Mouse (Mus musculus) intestine, postnatal 0 days (tissue): ENCODE measurements around the gene Shisa9. TPM values are rescaled to one million over a fixed set of nuclear protein-coding genes. Genes with fewer than 3 reads are reported as not detected.

Experiments used
- ATAC-seq: fragments of 200-750 bp; cut with Nextera tagmentation; 2 replicates; pipeline ENCODE4 v1.8.0; 2017; ENCODE audit warnings: mild to moderate bottlenecking, moderate TSS enrichment, moderate library complexity
- H3K27ac ChIP-seq: fragments of 300-500 bp; sonication (generic); 2 replicates; pipeline ENCODE4 v1.5.1; 2014; ENCODE audit warnings: mild to moderate bottlenecking, low read depth, low read length, moderate library complexity
- H3K27me3 ChIP-seq: fragments of 300-500 bp; sonication (generic); replicated peaks from 2 replicates; pipeline ENCODE4 v1.6.1; 2014; ENCODE audit warnings: low read length, mixed read lengths; ENCODE audit not compliant: control insufficient read depth, insufficient read depth
- H3K36me3 ChIP-seq: fragments of 300-500 bp; sonication (generic); 2 replicates; pipeline ENCODE4 v1.6.1; 2014; ENCODE audit warnings: mild to moderate bottlenecking, moderate library complexity; ENCODE audit not compliant: control insufficient read depth, insufficient read depth
- H3K4me1 ChIP-seq: fragments of 300-500 bp; sonication (generic); replicated peaks from 2 replicates; pipeline ENCODE4 v1.6.1; 2014; ENCODE audit warnings: antibody characterized with exemption, low read length, mixed read lengths; ENCODE audit not compliant: control insufficient read depth, insufficient read depth
- H3K4me2 ChIP-seq: fragments of 300-500 bp; sonication (generic); replicated peaks from 2 replicates; pipeline ENCODE4 v1.6.1; 2014; ENCODE audit warnings: low read depth, mild to moderate bottlenecking, moderate library complexity
- H3K4me3 ChIP-seq: fragments of 300-500 bp; sonication (generic); 2 replicates; pipeline ENCODE4 v1.5.1; 2014; ENCODE audit warnings: low read depth, low read length
- H3K9ac ChIP-seq: fragments of 300-500 bp; sonication (generic); 2 replicates; pipeline ENCODE4 v1.6.1; 2014; ENCODE audit warnings: mild to moderate bottlenecking, low read depth, low read length
- H3K9me3 ChIP-seq: fragments of 300-500 bp; sonication (generic); 2 replicates; pipeline ENCODE4 v1.6.1; 2016; ENCODE audit warnings: mixed run types; ENCODE audit not compliant: control insufficient read depth
- CTCF ChIP-seq: sonication (generic); IDR thresholded peaks from 2 replicates; pipeline ENCODE4 v1.5.1; 2016; ENCODE audit warnings: low read depth, mild to moderate bottlenecking, control low read depth, antibody characterized with exemption, moderate library complexity
- WGBS: fragments of 180-500 bp; shearing (Covaris S2); extraction: QIAGEN DNeasy Blood & Tissue Kit; methylation state at CpG from one replicate; pipeline ENCODE4 v1.1.7; 2014; 5-methylcytosine and 5-hydroxymethylcytosine counted together
- polyA plus RNA-seq: library from polyadenylated mRNA; unstranded; fragments of >200 nt; fragmentation: Nextera tagmentation; extraction: Ambion mirVana; gene quantifications from 2 replicates; pipeline ENCODE4 v1.2.1, GENCODE M21; 2015

Shisa9 gene
- polyA plus RNA-seq, 1 experiment from 2014 or later, result 0.37 TPM

- no peak overlapping the region for H3K9ac ChIP-seq
- no peaks in the 10 kb centered on the region for H3K27me3 ChIP-seq
- no peak overlapping the region for H3K4me3 ChIP-seq
- no peaks in the 10 kb centered on the region for H3K36me3 ChIP-seq
- no peak overlapping the region for H3K4me2 ChIP-seq
- no peak for ATAC-seq
- WGBS, result 82% methylated on average over 2 of the region's 2 CpGs
- TF ChIP-seq CTCF, result no peak
- no peaks in the 10 kb centered on the region for H3K4me1 ChIP-seq
- no peaks in the 10 kb centered on the region for H3K9me3 ChIP-seq
- no peak overlapping the region for H3K27ac ChIP-seq
Observed at GRCm38 (mm10) chr16:12034868-12035267, 51.0 kb downstream of the Shisa9 start.

- Histone ChIP-seq H3K9ac (no peak overlapping the region), H3K9me3 (no peaks in the 10 kb centered on the region), H3K4me1 (no peaks in the 10 kb centered on the region), H3K4me3 (no peak overlapping the region), H3K4me2 (no peak overlapping the region), H3K36me3 (no peaks in the 10 kb centered on the region), H3K27me3 (no peaks in the 10 kb centered on the region), H3K27ac (no peak overlapping the region)
- 48% methylated on average over 3 of the region's 3 CpGs for WGBS
- no peak for TF ChIP-seq CTCF
- no peak for ATAC-seq
Observed at GRCm38 (mm10) chr16:12035626-12036025, 51.7 kb downstream of the Shisa9 start.

- H3K27me3 ChIP-seq, result no peaks in the 10 kb centered on the region
- ATAC-seq, result no peak
- no peaks in the 10 kb centered on the region for H3K9me3 ChIP-seq
- H3K9ac ChIP-seq, result no peak overlapping the region
- TF ChIP-seq CTCF, result no peak
- H3K36me3 ChIP-seq, result no peaks in the 10 kb centered on the region
- H3K4me3 ChIP-seq, result no peak overlapping the region
- H3K27ac ChIP-seq, result no peak overlapping the region
- H3K4me1 ChIP-seq, result no peaks in the 10 kb centered on the region
- no peak overlapping the region for H3K4me2 ChIP-seq
- 57% methylated on average over 5 of the region's 5 CpGs for WGBS
Observed at GRCm38 (mm10) chr16:12040935-12041334, 57.0 kb downstream of the Shisa9 start.

DNA sequence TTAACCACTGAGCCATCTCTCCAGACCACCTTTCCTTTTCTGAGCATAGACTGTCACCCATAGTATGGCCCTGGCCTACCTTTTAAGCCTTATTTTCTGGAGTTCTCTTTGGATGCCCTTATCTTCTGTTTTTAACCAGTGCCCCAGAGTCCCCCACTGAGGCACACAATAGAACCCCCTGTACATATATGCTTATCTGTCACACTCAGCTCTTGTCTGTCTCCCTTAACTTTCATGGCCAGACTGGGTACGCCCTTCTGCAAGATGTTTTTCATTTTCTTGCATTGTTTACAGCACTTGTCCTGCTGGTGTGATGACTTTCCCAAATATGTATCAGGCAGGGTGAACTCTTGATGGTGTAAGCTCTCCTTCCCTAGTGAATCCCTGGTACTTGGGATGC lies 68.1 kb downstream of the Shisa9 start:
- H3K27ac ChIP-seq, result no peak overlapping the region
- H3K9ac ChIP-seq, result no peak overlapping the region
- no peak overlapping the region for H3K4me3 ChIP-seq
- no peaks in the 10 kb centered on the region for H3K36me3 ChIP-seq
- H3K27me3 ChIP-seq, result no peaks in the 10 kb centered on the region
- no peaks in the 10 kb centered on the region for H3K9me3 ChIP-seq
- no peak overlapping the region for H3K4me2 ChIP-seq
- no peak for ATAC-seq
- 81% methylated on average over 1 of the region's 1 CpGs for WGBS
- H3K4me1 ChIP-seq, result no peaks in the 10 kb centered on the region
- TF ChIP-seq CTCF, result no peak

DNA sequence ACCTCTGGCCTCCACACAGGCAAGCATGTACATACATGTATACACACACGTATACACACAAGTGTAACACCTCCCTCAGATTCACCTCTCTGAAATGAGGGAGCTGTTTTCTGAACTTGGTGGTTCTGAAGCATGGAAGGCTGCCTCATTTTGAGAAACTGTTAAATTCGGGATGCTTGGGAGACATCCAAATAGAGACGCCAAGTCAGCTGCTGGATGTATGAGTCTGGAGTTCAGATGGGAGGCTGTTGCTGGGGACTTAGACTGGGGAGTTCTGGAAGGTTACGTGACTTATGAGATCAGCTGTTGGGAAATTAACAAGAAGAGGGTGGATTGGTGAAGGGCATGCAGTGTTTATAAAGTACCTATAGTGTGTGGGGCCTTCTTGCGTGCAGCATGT lies 88.7 kb downstream of the Shisa9 start:
- no peak overlapping the region for H3K9ac ChIP-seq
- no peaks in the 10 kb centered on the region for H3K9me3 ChIP-seq
- H3K27me3 ChIP-seq, result no peaks in the 10 kb centered on the region
- no peak overlapping the region for H3K27ac ChIP-seq
- no peak overlapping the region for H3K4me2 ChIP-seq
- no peak for ATAC-seq
- no peaks in the 10 kb centered on the region for H3K4me1 ChIP-seq
- TF ChIP-seq CTCF, result no peak
- H3K36me3 ChIP-seq, result no peaks in the 10 kb centered on the region
- H3K4me3 ChIP-seq, result no peak overlapping the region
- 74% methylated on average over 5 of the region's 5 CpGs for WGBS

- Histone ChIP-seq H3K4me1 (no peaks in the 10 kb centered on the region), H3K9ac (no peak overlapping the region), H3K9me3 (no peaks in the 10 kb centered on the region), H3K36me3 (no peaks in the 10 kb centered on the region), H3K4me2 (no peak overlapping the region), H3K27me3 (no peaks in the 10 kb centered on the region), H3K27ac (no peak overlapping the region), H3K4me3 (no peak overlapping the region)
- WGBS, result 37% methylated on average over 3 of the region's 3 CpGs
- no peak for ATAC-seq
- TF ChIP-seq CTCF, result no peak
Observed at GRCm38 (mm10) chr16:12076270-12076669, 92.4 kb downstream of the Shisa9 start.

DNA sequence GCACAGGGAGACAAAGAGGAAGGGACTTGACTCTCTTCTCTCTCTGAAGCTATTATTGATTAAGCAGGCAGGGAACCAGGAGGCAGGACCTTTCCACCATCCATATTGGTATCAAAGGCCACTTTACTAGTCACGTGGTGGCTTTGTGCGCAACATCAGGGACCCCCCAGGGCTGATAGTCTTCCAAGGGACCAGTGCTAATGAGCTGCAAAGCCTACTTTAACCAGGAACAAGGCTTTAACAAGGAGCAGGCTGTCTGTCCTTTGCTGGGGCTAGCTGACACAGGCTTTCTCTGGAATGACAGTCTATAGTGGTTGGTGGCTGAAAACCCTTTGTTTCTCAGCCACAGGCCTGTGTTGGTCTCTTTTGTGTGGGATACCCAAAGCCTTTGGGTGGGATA lies 92.8 kb downstream of the Shisa9 start:
- no peak for ATAC-seq
- Histone ChIP-seq H3K27ac (no peak overlapping the region), H3K4me2 (no peak overlapping the region), H3K9ac (no peak overlapping the region), H3K36me3 (no peaks in the 10 kb centered on the region), H3K4me1 (no peaks in the 10 kb centered on the region), H3K9me3 (no peaks in the 10 kb centered on the region), H3K27me3 (no peaks in the 10 kb centered on the region), H3K4me3 (no peak overlapping the region)
- 70% methylated on average over 2 of the region's 2 CpGs for WGBS
- no peak for TF ChIP-seq CTCF
